Mouse (Mus musculus) kidney, adult 18-20 months (tissue): ENCODE measurements at regions not wholly inside any gene's neighbourhood (a gene's known extent, or its start where the extent isn't known, plus 50 kb on each side); places are given as distances from the start of the nearest gene placed in this dataset.

Experiments
- DNase-seq: peaks from one replicate; pipeline ENCODE4 v3.0.0; 2021

DNA sequence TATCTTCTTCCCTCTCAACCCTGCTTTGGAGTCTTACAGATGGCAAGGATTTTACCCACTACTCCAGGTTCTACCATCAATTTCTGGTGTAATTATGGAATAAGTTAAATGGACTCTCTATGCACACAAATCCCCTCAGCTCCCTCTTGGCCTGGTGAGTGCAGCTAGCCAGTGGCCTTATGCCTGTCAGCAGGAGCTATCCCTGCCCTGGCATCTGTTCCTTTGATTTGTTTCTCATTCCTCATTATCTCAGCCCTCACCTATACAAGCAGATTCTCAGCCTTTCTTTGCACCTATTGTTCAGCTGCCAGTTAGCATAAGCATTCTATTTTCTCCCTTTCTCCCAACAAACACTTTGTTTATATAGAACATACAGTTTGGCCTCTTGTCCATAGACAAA is 150.3 kb downstream of the Rnf152 start:
- DNase-seq = no peak

- DNase-seq = no peak
Measured at GRCm38 (mm10) chr1:105199305-105199704, 157.2 kb downstream of the Rnf152 start.

DNA sequence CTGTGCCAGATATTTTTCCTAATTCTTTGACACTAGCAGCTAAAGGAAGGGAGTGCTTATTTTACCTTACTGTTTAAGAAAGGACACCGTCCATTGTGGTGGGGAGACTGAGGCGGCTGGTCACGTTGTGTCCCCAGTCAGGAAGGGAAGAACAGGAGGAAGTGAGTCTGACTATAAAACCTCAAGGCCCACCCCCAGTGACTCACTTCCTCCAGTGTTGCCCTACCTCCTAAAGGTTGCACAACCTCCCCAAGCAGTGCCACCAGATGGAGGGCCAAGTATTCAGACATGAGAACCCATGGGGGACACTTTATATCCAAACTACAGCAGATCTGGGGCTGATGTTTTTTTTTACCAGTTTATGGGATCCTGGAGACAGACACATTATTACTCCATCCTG is 165.4 kb downstream of the Rnf152 start:
- no peak for DNase-seq

DNA sequence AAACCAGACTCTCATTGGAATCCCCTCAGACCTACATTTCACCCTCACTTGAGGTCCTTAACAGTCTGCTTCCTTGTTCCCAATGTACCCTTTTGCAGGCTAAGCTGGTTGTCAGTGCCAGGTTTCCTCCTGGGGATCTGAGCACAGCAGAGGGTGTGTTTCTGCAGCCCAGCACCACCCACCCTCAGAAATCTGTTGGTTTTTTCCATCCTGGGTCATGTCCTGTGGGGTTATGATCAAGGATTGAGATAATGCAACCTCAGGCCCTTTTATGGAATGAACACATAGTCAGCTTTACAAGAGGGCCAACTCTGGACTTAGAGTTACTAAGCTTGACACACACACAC is 167.6 kb downstream of the Rnf152 start:
- DNase-seq = no peak

DNA sequence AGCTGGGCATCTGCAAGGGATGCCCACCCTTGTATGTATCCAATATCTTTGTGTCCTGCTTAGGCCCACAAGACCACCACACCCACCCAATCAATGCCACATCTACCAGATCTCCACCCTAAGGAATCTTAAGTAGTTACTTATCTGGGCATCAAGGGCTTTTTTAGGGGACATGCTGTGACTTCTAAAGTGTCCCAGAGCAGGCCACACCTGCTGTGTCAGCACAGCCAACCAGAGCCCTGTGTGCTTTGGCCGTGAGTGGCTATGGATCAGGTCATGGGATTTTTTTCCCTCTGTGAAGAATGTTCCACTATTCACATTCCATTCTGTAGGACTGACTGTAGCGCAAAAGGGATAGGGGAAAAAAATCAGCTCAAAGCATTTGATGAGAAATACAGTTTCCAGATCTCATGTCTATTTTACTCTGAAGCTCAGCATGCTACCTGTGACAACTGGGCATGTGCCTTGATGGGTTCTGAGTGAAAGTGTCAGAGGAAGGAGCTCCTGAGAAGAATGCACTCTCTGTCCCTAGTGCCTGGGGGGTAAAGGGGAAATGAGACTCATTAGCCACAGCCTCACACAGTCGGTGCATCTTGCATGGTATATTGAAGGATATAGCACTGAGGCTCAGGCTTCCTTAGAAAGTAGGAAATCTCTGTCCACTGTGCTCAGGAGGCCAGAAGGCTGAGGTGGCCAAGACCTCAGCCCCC is 168.1 kb downstream of the Rnf152 start:
- DNase-seq = no peak

DNA sequence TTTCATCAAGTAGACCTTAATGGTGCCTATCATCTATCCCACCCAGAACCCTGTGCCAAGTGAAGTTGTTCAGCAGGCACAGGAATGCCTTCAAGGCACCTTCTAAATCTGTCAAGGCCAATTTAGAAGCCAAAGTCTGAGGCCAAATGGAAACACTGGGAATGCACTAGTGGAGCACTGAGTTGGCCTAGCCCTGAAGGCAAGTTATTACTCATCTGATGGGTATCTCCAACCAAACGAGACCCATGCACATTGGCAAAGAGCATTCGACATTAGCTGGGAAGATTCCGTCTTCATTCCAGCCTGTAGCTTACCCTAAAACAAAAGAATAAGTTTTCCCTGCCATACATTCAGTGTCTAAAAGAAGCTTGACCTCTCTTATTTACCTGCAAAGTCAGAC is 172.0 kb downstream of the Rnf152 start:
- DNase-seq = no peak

GRCm38 (mm10) chr1:105179371-105179823 is 177.1 kb downstream of the Rnf152 start:
- DNase-seq = peak; percentile 71

- DNase-seq = peak; percentile 59
Measured at GRCm38 (mm10) chr1:105178773-105179172, 177.7 kb downstream of the Rnf152 start.

GRCm38 (mm10) chr1:105177938-105178337 is 178.6 kb downstream of the Rnf152 start:
- no peak for DNase-seq

GRCm38 (mm10) chr1:105177015-105177762 is 179.3 kb downstream of the Rnf152 start:
- no peak for DNase-seq

DNA sequence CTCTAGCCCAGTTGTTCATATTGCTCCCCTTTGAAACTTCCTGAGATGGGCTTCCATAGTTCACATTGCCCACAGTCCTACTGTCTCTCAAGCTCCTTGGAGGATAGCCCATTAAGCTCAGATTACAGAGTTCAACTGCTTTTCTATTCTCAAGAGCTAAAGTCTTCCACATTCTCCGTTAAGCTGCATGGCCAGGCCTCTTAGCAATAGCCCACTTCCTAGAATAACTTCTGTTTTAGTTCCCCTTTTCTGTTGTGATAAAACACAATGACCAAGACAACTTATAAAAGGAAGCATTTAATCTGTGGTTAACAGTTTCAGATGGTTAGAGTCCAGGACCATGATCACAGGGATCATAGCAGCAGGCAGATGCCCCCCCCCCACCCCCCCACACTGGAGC is 185.5 kb downstream of the Rnf152 start:
- no peak for DNase-seq

DNA sequence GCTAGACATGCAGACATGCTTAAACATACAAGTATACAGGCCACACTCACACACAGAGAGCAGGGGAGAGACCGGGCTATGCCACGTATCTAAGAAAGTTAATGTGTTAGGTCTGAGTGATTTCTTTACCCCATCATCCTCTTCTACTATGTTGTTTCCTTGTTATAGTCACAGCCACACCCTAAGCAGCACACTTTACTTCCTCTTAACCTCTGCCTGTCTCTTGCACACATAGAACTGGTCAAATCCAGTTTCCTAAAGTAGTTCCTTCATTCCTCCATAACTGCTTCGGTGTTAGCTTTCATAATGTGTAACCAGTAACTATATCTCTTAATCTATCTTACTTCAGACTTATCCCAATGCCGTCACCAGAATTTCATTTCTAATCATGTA is 186.4 kb downstream of the Rnf152 start:
- no peak for DNase-seq

DNA sequence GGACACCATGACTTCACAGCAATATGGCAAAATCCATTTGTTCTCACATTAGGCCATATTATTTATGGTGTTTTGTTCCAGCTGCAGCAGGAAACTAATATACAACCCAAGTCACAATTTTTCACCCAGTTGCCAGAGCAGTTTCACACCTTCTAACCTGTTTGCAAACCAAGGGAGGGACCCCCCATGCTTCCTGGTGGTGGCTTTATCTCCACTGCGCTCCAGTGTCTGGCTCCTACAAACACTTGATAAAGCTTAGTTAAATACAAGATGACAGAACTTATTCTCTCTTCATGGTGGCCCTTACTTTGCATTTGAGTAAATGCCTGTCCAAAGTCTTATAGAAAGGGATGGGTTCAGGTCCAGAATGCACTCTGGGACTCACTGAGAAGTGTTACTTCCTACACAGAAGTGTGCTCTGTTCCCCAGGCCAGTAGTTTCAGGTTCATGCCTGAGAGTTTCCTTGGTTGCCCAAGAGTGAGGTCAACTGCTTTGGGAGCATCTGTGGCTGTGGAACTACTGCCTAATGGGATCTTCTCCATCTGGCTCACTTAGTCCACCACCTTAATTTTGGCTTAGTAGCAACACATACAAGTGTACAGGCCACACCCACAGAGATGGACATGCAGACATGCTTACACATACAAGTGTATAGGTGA is 186.9 kb downstream of the Rnf152 start:
- DNase-seq = no peak

DNA sequence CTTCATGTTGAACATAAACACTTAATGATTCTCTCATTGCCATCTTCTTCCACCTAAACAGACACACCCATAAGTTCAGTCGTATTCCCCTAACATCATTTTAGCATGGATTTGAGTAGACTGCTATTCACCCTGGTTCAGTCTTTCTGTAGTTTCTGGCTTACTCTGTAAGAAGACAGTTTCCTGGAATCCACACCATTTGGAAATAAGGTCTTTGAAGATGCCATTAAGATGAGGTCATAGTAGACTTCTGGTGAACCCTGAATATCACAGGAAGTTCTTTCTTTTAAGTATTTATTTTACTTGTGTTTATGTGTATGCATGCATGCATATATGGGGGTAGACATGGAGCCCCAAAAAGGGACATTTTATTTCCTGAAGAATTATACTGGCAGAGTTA is 187.7 kb downstream of the Rnf152 start:
- DNase-seq = no peak

- no peak for DNase-seq
Measured at GRCm38 (mm10) chr1:105157459-105158124, 198.9 kb downstream of the Rnf152 start.

GRCm38 (mm10) chr1:105152175-105152828 is 204.2 kb downstream of the Rnf152 start:
- DNase-seq = no peak

GRCm38 (mm10) chr1:105151466-105151846 is 205.1 kb downstream of the Rnf152 start:
- DNase-seq = no peak

GRCm38 (mm10) chr1:105150624-105151465 is 205.7 kb downstream of the Rnf152 start:
- DNase-seq = no peak

DNA sequence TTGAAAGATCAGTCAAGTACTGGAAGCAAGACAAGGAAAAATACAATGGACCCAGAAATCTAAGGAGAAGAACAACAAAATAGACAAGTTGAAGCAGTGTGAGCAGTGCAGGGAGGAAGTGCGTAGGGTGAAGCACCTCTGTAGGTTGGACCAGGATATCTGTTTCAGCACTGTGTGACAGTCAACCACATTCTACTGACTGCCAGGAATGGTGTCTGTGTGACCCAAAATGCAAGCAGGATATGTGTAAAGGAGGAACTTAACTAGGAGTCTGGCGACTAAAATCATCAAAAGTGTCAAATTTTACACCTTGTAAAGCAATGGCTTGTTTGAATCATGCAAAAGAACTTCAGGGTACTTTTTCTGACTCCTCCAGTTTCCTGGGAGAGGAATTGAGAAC is 207.7 kb downstream of the Rnf152 start:
- DNase-seq = no peak

DNA sequence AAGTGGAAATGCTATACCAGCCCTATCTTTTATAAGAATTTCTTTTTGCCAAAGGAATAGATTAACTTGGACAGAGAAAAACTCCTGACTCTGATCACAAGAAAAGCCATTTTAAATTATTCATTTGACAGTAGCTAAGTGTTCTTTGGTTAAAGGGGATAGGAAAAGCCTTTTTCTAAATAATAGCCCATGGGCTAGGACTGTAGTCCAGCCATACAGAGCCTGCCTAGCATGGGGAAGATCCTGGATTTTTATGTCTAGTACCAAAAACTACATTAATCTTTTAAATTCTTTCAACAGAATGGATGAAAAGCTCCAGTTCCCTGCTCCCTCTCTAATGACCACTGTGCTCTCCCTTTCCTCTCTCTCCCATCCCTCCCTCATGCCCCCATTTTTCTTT is 208.5 kb downstream of the Rnf152 start:
- no peak for DNase-seq

DNA sequence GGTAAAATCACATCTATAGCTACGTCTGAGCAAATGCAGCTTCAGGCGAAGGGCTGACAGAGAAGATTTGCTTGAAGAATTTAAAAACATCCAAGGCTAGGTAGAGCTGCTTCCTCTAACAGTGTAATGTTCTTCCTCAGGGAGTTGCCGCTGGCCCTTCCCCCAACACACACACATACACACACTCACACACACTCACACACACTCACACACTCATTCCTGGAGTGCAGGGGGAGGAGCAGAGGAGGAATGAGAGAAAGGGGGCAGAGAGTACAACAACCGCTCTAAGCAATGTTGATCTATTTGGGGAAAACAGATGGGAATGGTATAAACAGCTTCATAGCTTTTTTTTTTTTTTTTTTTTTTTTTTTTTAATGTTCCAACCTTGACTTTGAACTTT is 232.6 kb downstream of the Rnf152 start:
- DNase-seq = no peak

- no peak for DNase-seq
Measured at GRCm38 (mm10) chr1:105117888-105118287, 238.6 kb downstream of the Rnf152 start.
